Mouse (Mus musculus) cerebellum, adult 9-10 months (tissue): ENCODE results near the gene Ms4a7.
"Not testable (repeated sequence)": the region's sequence is repeated elsewhere in the genome, so short reads cannot be mapped to it uniquely, and the experiment has no call there.

ENCODE experiments used
- DNase-seq: peaks from one replicate; pipeline ENCODE4 v3.0.0; 2022

The Ms4a7 gene

GRCm38 (mm10) chr19:11335932-11336331 lies at the start of gene Ms4a7:
Gene Ms4a7, minus strand, starts transcription at chr19:11336146.
- DNase-seq, result no peak

GRCm38 (mm10) chr19:11376399-11376798 lies 40.5 kb upstream of the Ms4a7 start:
- no peak for DNase-seq

DNA sequence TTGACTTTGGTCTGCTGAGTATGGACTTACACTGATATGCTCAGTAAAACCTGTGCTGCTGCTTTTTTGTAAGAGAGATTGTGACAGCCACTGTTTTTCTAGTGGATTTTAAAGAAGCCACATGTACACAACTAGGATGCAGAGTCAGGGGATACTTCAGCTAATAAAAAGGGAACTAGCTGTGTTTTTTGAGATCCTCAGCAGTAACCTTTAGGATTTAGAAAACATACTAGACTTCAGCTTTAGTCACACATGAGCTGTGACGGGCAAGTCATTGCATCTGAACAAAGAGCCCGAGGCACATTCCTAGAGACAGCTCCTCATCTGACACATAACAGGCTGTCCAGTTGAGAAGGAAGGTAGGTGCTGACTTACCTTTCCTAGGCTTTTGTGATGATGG lies 39.3 kb upstream of the Ms4a7 start, which contains the start of gene Ms4a4a:
TSS of gene Ms4a4a (plus strand) at position 251 of the 400 bp plus-strand sequence.
- no peak for DNase-seq

GRCm38 (mm10) chr19:11371181-11371580 lies 35.2 kb upstream of the Ms4a7 start:
- no peak for DNase-seq

- DNase-seq, result no peak
Measured at GRCm38 (mm10) chr19:11368310-11368709, 32.4 kb upstream of the Ms4a7 start.

GRCm38 (mm10) chr19:11362002-11362401 lies 26.1 kb upstream of the Ms4a7 start:
- no peak for DNase-seq

- DNase-seq, result no peak
Measured at GRCm38 (mm10) chr19:11360106-11360505, 24.2 kb upstream of the Ms4a7 start.

- DNase-seq, result no peak
Measured at GRCm38 (mm10) chr19:11355730-11356129, 19.8 kb upstream of the Ms4a7 start.

DNA sequence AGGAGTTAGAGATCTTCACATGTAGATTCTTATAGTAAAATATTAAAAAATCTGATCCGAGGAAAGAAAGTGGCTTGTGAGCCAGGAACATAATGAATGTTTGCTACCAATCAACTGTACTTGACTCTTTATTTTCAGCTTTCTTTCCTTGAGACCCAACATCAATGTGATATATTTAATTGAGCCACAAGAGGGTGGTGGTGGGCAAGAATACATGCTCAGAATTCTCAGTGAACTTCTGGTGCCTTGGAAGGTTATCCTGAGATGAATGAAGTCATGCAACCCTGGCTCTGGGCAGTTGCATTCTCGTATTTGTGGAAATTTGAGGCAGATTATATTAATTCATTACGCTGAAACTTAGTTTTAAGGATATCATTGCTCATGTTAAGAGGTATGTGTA lies 15.9 kb upstream of the Ms4a7 start:
- DNase-seq, result no peak

DNA sequence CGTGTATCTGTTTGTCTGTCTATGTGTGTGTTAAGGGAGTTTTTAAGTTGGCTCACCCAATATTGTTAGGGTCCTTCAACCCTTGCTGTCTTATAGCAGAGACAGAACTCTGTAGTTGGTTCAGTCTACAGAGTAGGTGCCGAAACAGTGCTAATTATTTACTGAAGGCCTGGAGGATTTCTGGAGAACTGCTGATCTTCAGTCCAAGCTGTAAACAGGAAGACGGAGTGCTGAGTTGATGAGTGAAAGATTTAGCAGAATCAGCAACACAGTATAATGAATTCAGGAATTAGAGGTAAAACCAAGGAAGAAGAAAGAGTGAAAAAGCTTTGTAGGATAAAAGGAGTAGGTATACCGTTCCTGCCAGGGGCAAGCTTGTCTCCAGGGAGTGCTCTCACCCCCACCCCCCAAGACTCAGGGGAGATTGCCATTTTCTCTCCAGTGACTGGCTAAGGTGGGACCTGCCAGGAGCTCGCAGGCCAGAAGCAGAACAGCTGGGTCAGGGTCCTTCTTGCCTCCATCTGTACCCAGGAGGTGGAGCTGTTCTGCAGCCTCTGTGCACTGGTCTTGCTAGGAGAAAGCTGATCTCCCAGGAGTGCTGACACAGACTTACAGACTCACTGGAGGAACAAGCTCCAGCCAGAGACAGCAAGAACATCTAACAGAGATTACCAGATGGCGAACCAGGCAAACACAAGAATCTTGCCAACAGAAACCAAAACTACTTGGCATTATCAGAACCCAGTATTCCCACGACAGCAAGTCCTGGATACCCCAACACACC lies 13.9 kb upstream of the Ms4a7 start:
- DNase-seq, result no peak

GRCm38 (mm10) chr19:11343992-11344391 lies 8.0 kb upstream of the Ms4a7 start:
- DNase-seq, result no peak

DNA sequence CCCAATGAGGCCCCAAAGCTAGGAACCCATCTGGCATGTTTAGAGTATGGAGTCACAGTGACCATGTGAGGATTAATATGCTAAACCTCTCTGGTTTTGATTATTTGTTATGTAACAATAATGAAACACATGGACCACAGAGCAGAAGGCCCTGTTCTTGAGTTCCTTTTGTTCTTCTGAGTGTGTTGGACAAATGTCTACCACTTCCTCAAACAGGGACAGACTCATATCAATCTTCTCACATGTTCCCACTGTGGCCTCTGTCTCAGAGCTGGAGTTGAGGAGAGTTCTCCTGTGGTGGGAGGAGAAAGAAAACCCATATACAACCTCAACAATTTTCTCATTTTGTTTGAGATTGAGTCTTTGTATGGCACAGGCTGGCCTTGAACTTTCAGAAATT lies 7.2 kb upstream of the Ms4a7 start:
- no peak for DNase-seq

GRCm38 (mm10) chr19:11321123-11321522 lies 14.8 kb downstream of the Ms4a7 start:
- no peak for DNase-seq

DNA sequence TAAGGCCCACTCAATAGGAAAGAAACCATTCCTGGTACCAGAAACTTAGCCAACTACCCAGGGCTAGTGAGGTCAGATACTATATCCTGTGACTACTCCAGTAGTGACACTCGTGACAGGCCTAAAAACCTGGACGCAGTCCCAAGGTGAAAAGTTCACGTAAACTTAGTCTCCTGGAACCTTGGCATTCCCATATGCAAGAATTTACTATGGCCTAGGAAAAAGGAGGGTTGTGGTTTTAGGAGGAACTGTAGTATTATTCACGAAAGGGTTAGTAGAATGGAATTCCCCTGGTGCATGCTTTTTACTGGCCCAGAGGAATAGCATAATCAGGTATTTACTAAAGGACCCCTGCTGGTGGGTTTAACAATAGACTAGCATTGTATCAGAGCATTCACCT lies 19.2 kb downstream of the Ms4a7 start:
- DNase-seq, result no peak

GRCm38 (mm10) chr19:11314354-11314753 lies 21.6 kb downstream of the Ms4a7 start, which contains the start of gene Ms4a14:
Gene Ms4a14, minus strand, starts transcription at chr19:11314454.
- no peak for DNase-seq

- DNase-seq, result no peak
Measured at GRCm38 (mm10) chr19:11308888-11309287, 27.1 kb downstream of the Ms4a7 start.

GRCm38 (mm10) chr19:11299529-11299928 lies 36.4 kb downstream of the Ms4a7 start:
- not testable (repeated sequence) for DNase-seq

- DNase-seq, result no peak
Measured at GRCm38 (mm10) chr19:11298939-11299338, 37.0 kb downstream of the Ms4a7 start.

GRCm38 (mm10) chr19:11293616-11294015 lies 42.3 kb downstream of the Ms4a7 start:
- DNase-seq, result not testable (repeated sequence)

DNA sequence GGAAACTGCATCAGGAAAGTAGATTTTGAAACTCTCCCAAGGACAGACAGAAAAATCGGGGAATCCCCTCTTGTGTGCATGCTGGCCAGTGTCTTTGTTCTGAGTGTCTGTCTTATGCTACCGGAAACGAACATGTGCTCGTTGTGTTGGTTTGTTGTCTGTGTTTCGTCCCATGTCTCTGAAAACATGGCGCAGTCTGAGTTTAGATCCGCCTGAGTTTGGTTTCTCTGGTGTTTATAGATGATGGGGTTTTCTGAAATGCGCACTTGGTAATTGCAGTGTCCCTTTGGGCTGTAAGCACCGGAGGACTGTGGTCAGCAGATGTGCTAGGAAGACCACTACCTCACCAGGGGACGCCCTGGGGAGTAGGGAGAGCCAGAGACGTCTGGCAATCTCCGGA lies 43.0 kb downstream of the Ms4a7 start:
- no peak for DNase-seq

GRCm38 (mm10) chr19:11283773-11284172 lies 52.2 kb downstream of the Ms4a7 start, which contains the start of gene Ms4a5:
Gene Ms4a5, minus strand, starts transcription at chr19:11283873.
- DNase-seq, result no peak

GRCm38 (mm10) chr19:11280223-11280622 lies 55.7 kb downstream of the Ms4a7 start:
- DNase-seq, result no peak

- DNase-seq, result no peak
Measured at GRCm38 (mm10) chr19:11276431-11276830, 59.5 kb downstream of the Ms4a7 start.
